Mouse (Mus musculus): ENCODE measurements at regions not wholly inside any gene's neighbourhood (a gene's known extent, or its start where the extent isn't known, plus 50 kb on each side); places are given as distances from the start of the nearest gene placed in this dataset.

GRCm38 (mm10) chr14:45714311-45714710, 56.4 kb upstream of the Ddhd1 start:
- 30% methylated on average over 1 of the region's 1 CpGs for WGBS
- Histone ChIP-seq H3K4me1 (ENCODE audit: control insufficient read depth, insufficient read depth, low read length) (no peaks in the 10 kb centered on the region), H3K4me3 (replicated peaks; ENCODE audit: extremely low read depth, low read depth, low read length) (no peak overlapping the region)
- TF ChIP-seq CTCF (IDR thresholded peaks at IDR 0.05; ENCODE audit: insufficient read depth, low read length) (no peak), POLR2A (IDR thresholded peaks at IDR 0.05; ENCODE audit: borderline replicate concordance, extremely low read depth, low read depth, low read length) (no peak)
- DNase-seq: no peak

GRCm38 (mm10) chr14:45714786-45715185, 56.8 kb upstream of the Ddhd1 start:
- Histone ChIP-seq H3K4me1 (ENCODE audit: control insufficient read depth, insufficient read depth, low read length) (no peaks in the 10 kb centered on the region), H3K4me3 (replicated peaks; ENCODE audit: extremely low read depth, low read depth, low read length) (no peak overlapping the region)
- no peak for TF ChIP-seq POLR2A (IDR thresholded peaks at IDR 0.05; ENCODE audit: borderline replicate concordance, extremely low read depth, low read depth, low read length)
- no peak for TF ChIP-seq CTCF (IDR thresholded peaks at IDR 0.05; ENCODE audit: insufficient read depth, low read length)
- no peak for DNase-seq

- Histone ChIP-seq H3K4me3 (replicated peaks; ENCODE audit: extremely low read depth, low read depth, low read length) (no peak overlapping the region), H3K4me1 (ENCODE audit: control insufficient read depth, insufficient read depth, low read length) (no peaks in the 10 kb centered on the region)
- no peak for TF ChIP-seq CTCF (IDR thresholded peaks at IDR 0.05; ENCODE audit: insufficient read depth, low read length)
- TF ChIP-seq POLR2A (IDR thresholded peaks at IDR 0.05; ENCODE audit: borderline replicate concordance, extremely low read depth, low read depth, low read length): no peak
- DNase-seq: no peak
- WGBS: 47% methylated on average over 1 of the region's 1 CpGs
Measured at GRCm38 (mm10) chr14:45716100-45716499, 58.2 kb upstream of the Ddhd1 start.

GRCm38 (mm10) chr14:45722887-45723286, 64.9 kb upstream of the Ddhd1 start:
- TF ChIP-seq POLR2A (IDR thresholded peaks at IDR 0.05; ENCODE audit: borderline replicate concordance, extremely low read depth, low read depth, low read length) (no peak), CTCF (IDR thresholded peaks at IDR 0.05; ENCODE audit: insufficient read depth, low read length) (no peak)
- WGBS: 56% methylated on average over 6 of the region's 6 CpGs
- Histone ChIP-seq H3K4me1 (ENCODE audit: control insufficient read depth, insufficient read depth, low read length) (no peaks in the 10 kb centered on the region), H3K4me3 (replicated peaks; ENCODE audit: extremely low read depth, low read depth, low read length) (no peak overlapping the region)
- DNase-seq: no peak

- 87% methylated on average over 2 of the region's 2 CpGs for WGBS
- TF ChIP-seq CTCF (IDR thresholded peaks at IDR 0.05; ENCODE audit: insufficient read depth, low read length) (no peak), POLR2A (IDR thresholded peaks at IDR 0.05; ENCODE audit: borderline replicate concordance, extremely low read depth, low read depth, low read length) (no peak)
Measured at GRCm38 (mm10) chr14:45724341-45724740, 66.4 kb upstream of the Ddhd1 start.

GRCm38 (mm10) chr14:45734530-45735410, 76.8 kb upstream of the Ddhd1 start:
- no peak for DNase-seq
- Histone ChIP-seq H3K4me3 (replicated peaks; ENCODE audit: extremely low read depth, low read depth, low read length) (no peak overlapping the region), H3K4me1 (ENCODE audit: control insufficient read depth, insufficient read depth, low read length) (no peaks in the 10 kb centered on the region)
- TF ChIP-seq POLR2A (IDR thresholded peaks at IDR 0.05; ENCODE audit: borderline replicate concordance, extremely low read depth, low read depth, low read length): no peak
- no peak for TF ChIP-seq CTCF (IDR thresholded peaks at IDR 0.05; ENCODE audit: insufficient read depth, low read length)
- 79% methylated on average over 10 of the region's 10 CpGs for WGBS

More at GRCm38 (mm10) chr14:45724341-45724740, 66.4 kb upstream of the Ddhd1 start:
- DNase-seq: no peak
- no peak overlapping the region for H3K4me3 ChIP-seq (replicated peaks; ENCODE audit: extremely low read depth, low read depth, low read length)
- no peaks in the 10 kb centered on the region for H3K4me1 ChIP-seq (ENCODE audit: control insufficient read depth, insufficient read depth, low read length)

- WGBS: 61% methylated on average over 2 of the region's 2 CpGs
- DNase-seq: no peak
- Histone ChIP-seq H3K4me3 (replicated peaks; ENCODE audit: extremely low read depth, low read depth, low read length) (no peak overlapping the region), H3K4me1 (ENCODE audit: control insufficient read depth, insufficient read depth, low read length) (peaks cover 2% of the 10 kb centered on the region; the same call in 1 of the 2 replicates)
- TF ChIP-seq POLR2A (IDR thresholded peaks at IDR 0.05; ENCODE audit: borderline replicate concordance, extremely low read depth, low read depth, low read length) (no peak), CTCF (IDR thresholded peaks at IDR 0.05; ENCODE audit: insufficient read depth, low read length) (no peak)
Measured at GRCm38 (mm10) chr14:45737966-45738365, 80.0 kb upstream of the Ddhd1 start.

- no peak for TF ChIP-seq CTCF (IDR thresholded peaks at IDR 0.05; ENCODE audit: insufficient read depth, low read length)
- TF ChIP-seq POLR2A (IDR thresholded peaks at IDR 0.05; ENCODE audit: borderline replicate concordance, extremely low read depth, low read depth, low read length): no peak
- peak; percentile 22 for DNase-seq
- H3K4me1 ChIP-seq (ENCODE audit: control insufficient read depth, insufficient read depth, low read length): peaks cover 2% of the 10 kb centered on the region; the same call in 1 of the 2 replicates
- no peak overlapping the region for H3K4me3 ChIP-seq (replicated peaks; ENCODE audit: extremely low read depth, low read depth, low read length)
Measured at GRCm38 (mm10) chr14:45739638-45740037, 81.7 kb upstream of the Ddhd1 start.

GRCm38 (mm10) chr14:45740662-45741061, 82.7 kb upstream of the Ddhd1 start:
- peak; percentile 12 for DNase-seq
- peaks cover 2% of the 10 kb centered on the region; the same call in 1 of the 2 replicates for H3K4me1 ChIP-seq (ENCODE audit: control insufficient read depth, insufficient read depth, low read length)
- TF ChIP-seq POLR2A (IDR thresholded peaks at IDR 0.05; ENCODE audit: borderline replicate concordance, extremely low read depth, low read depth, low read length): no peak
- TF ChIP-seq CTCF (IDR thresholded peaks at IDR 0.05; ENCODE audit: insufficient read depth, low read length): no peak
- no peak overlapping the region for H3K4me3 ChIP-seq (replicated peaks; ENCODE audit: extremely low read depth, low read depth, low read length)
- WGBS: 48% methylated on average over 3 of the region's 3 CpGs

- H3K4me1 ChIP-seq (ENCODE audit: control insufficient read depth, insufficient read depth, low read length): no peaks in the 10 kb centered on the region
- no peak overlapping the region for H3K4me3 ChIP-seq (replicated peaks; ENCODE audit: extremely low read depth, low read depth, low read length)
- TF ChIP-seq POLR2A (IDR thresholded peaks at IDR 0.05; ENCODE audit: borderline replicate concordance, extremely low read depth, low read depth, low read length) (no peak), CTCF (IDR thresholded peaks at IDR 0.05; ENCODE audit: insufficient read depth, low read length) (no peak)
- DNase-seq: no peak
- WGBS: 77% methylated on average over 5 of the region's 5 CpGs
Measured at GRCm38 (mm10) chr14:45746176-45746575, 88.2 kb upstream of the Ddhd1 start.
